ENCODE assay signal across 13 mouse cellular contexts in the genomic region with DNA sequence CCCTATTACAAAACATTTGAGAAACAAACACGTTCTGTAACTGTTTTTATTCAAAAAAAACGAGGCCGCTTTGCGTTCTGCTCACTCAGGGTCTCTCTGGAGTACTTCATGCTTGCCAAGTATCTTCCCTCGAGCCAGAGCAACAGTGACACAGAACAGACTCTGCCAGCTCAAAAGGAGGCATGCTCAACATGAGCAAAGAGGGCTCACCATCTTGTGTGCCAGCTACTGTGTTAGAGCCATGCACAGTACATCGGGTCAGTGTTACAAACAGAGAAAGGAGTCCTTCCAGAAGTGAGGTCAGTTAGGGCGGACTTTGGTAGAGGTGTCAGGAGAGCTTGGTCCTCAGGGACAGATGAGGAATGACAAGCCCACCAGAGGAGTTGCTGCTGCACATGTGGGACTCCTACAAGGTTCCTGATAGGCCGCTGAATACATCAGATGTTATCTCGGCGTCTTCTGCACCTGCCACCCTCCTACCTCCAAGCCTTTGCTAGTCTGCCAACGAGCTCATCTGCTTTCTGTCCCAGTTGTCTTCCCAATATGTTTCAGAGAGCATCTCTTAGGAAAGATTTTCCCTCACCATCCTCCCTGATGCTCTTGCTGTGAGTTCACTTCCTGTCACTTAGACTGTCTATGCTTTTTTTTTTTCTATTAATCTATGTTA.
DNase-seq lines count a peak whose midpoint lies in the region; ATAC-seq and TF ChIP-seq lines count a peak whose summit lies in the region.
"Had no signal": no experiment of that assay in that cellular context is flagged by ENCODE, and none has a peak within 500 bp of the region (broad histone marks: within the 10 kb centered on the region; RNA-seq: fewer than 3 reads in every experiment).

No protein-coding gene starts in this region.

- no peak for TF ChIP-seq CTCF in lung, embryonic 14.5 days (IDR thresholded peaks at IDR 0.05; ENCODE audit: low read depth)
- TF ChIP-seq CTCF in cerebellum, adult 2 months (IDR thresholded peaks at IDR 0.05; ENCODE audit: borderline replicate concordance, insufficient read depth, low read depth, low read length): no peak

- H3K9ac ChIP-seq in lung, embryonic 14.5 days: no peak overlapping the region
- H3K9ac ChIP-seq: liver, embryonic 13.5 days had no signal

- H3K4me3 ChIP-seq in lung, embryonic 14.5 days (ENCODE audit: low read depth, low read length): no peak overlapping the region
- H3K4me3 ChIP-seq in cerebellum, adult 2 months (replicated peaks; ENCODE audit: insufficient read depth, low read depth, low read length): no peak overlapping the region
- H3K4me3 ChIP-seq: liver, embryonic 13.5 days had no signal

- H3K9me3 ChIP-seq in lung, embryonic 14.5 days (ENCODE audit: low read depth, low read length): no peaks in the 10 kb centered on the region
- H3K9me3 ChIP-seq: liver, embryonic 13.5 days had no signal

- peaks cover 2% of the 10 kb centered on the region; the same call in 1 of the 2 replicates for H3K36me3 ChIP-seq in lung, embryonic 14.5 days (ENCODE audit: insufficient read depth)
- H3K36me3 ChIP-seq: liver, embryonic 13.5 days had no signal

- no peak for TF ChIP-seq POLR2A in cerebellum, adult 2 months (IDR thresholded peaks at IDR 0.05; ENCODE audit: borderline replicate concordance, insufficient read depth, low read length)

- no peaks in the 10 kb centered on the region for H3K27me3 ChIP-seq in lung, embryonic 14.5 days (ENCODE audit: insufficient read depth, low read length)
- no peaks in the 10 kb centered on the region for H3K27me3 ChIP-seq in cerebellum, adult 2 months (ENCODE audit: control insufficient read depth, insufficient read depth, low read length)
- H3K27me3 ChIP-seq: liver, embryonic 13.5 days; Patski had no signal

- ATAC-seq in frontal cortex, adult (ENCODE audit: low TSS enrichment): peak; percentile 80
- ATAC-seq in lung, embryonic 14.5 days (ENCODE audit: insufficient read depth): peak; percentile 8; the same call in 1 of the 2 replicates
- no peak for ATAC-seq in granulocyte monocyte progenitor cell, adult 5-6 weeks (replicated peaks; ENCODE audit: poor library complexity, severe bottlenecking)
- ATAC-seq: Patski had no signal

- 0 out of 2 replicates have a peak, but pooled peaks cover 3% of the 10 kb centered on the region for H3K4me1 ChIP-seq in lung, embryonic 14.5 days (ENCODE audit: insufficient read depth)
- H3K4me1 ChIP-seq in cerebellum, adult 2 months (ENCODE audit: control insufficient read depth, insufficient read depth, low read length): peaks cover 11% of the 10 kb centered on the region

- WGBS in lung, embryonic 14.5 days: 78% methylated on average over 11 of the region's 11 CpGs
- WGBS in cerebellum, adult 2 months: 19% methylated on average over 11 of the region's 11 CpGs

- H3K4me2 ChIP-seq in lung, embryonic 14.5 days: no peak overlapping the region
- H3K4me2 ChIP-seq: liver, embryonic 13.5 days had no signal

- no peak overlapping the region for H3K27ac ChIP-seq in lung, embryonic 14.5 days (ENCODE audit: low read depth)
- peak overlapping the region; percentile 29; the same call in 1 of the 2 replicates for H3K27ac ChIP-seq in cerebellum, adult 2 months (ENCODE audit: insufficient read depth, low read length)
- H3K27ac ChIP-seq: liver, embryonic 13.5 days had no signal

- no peak for DNase-seq in frontal cortex, postnatal 10 days (ENCODE audit: low spot score in 2 of 2)
- DNase-seq in lung, embryonic 14.5 days: no peak
- DNase-seq in lung, postnatal 10 days: no peak
- peak in 1 of 2 experiments; percentile 52 for DNase-seq in cerebellum, adult 2 months
- DNase-seq in layer of hippocampus, adult 9-10 months (ENCODE audit: low spot score): peak; percentile 25
- DNase-seq in urinary bladder, postnatal 10 days (ENCODE audit: low spot score): no peak
- DNase-seq: B cell, adult 2 months; gastrocnemius, postnatal 36 days; liver, embryonic 13.5 days; thymus, adult 18-20 months had no signal
